Mouse (Mus musculus): ENCODE results near the gene Cntrob. TPM values are rescaled to one million over a fixed set of nuclear protein-coding genes. Genes with fewer than 3 reads are reported as not detected.
A peak's percentile ranks its signal among the peaks of the same experiment; 100 is the strongest.

Cntrob gene
- total and polyA plus RNA-seq, 3 experiments, result 16.5 to 38.3 TPM; not detected in 1

GRCm38 (mm10) chr11:69366157-69366854 is 42.7 kb upstream of the Cntrob start (continued):
- no peak for TF ChIP-seq GABPA (IDR thresholded peaks at IDR 0.05; ENCODE audit: low read depth, low read length)
- TF ChIP-seq RCOR1 (IDR thresholded peaks at IDR 0.05; ENCODE audit: low read depth, low read length), result peak; percentile 88
- no peak for TF ChIP-seq POLR2AphosphoS5 (IDR thresholded peaks at IDR 0.05; ENCODE audit: borderline replicate concordance, low read depth, low read length)
- 0 out of 2 replicates have a peak, but pooled peaks have one; percentile 7 for TF ChIP-seq SMC3 (IDR thresholded peaks at IDR 0.05; ENCODE audit: low read depth, low read length)
- no peak for TF ChIP-seq JUND (IDR thresholded peaks at IDR 0.05; ENCODE audit: low read depth, low read length)
- no peak for TF ChIP-seq TCF12 (IDR thresholded peaks at IDR 0.05; ENCODE audit: low read depth, low read length)
- peak; percentile 15 to 35; a peak in 3 of 4 replicates for TF ChIP-seq EP300 (IDR thresholded peaks at IDR 0.05; ENCODE audit: low read depth in 1 of 2, low read length in 2 of 2)
- peak; percentile 85 for TF ChIP-seq NRF1 (IDR thresholded peaks at IDR 0.05; ENCODE audit: insufficient read depth, low read depth, low read length, poor library complexity, severe bottlenecking)
- no peak for TF ChIP-seq USF2 (IDR thresholded peaks at IDR 0.05; ENCODE audit: borderline replicate concordance in 1 of 2, insufficient read depth in 1 of 2, low read depth in 1 of 2, low read length in 2 of 2)
- peak; percentile 45; the same call in 1 of the 2 replicates for TF ChIP-seq MXI1 (IDR thresholded peaks at IDR 0.05; ENCODE audit: low read depth, low read length)

GRCm38 (mm10) chr11:69365722-69366121 is 42.1 kb upstream of the Cntrob start:
- TF ChIP-seq CHD2 (IDR thresholded peaks at IDR 0.05; ENCODE audit: low read length), result no peak
- no peak for TF ChIP-seq ETS1 (IDR thresholded peaks at IDR 0.05; ENCODE audit: low read depth, low read length)
- TF ChIP-seq POLR2AphosphoS5 (IDR thresholded peaks at IDR 0.05; ENCODE audit: borderline replicate concordance, low read depth, low read length), result no peak
- TF ChIP-seq MYB (IDR thresholded peaks at IDR 0.05; ENCODE audit: low read depth, low read length), result no peak
- TF ChIP-seq TAL1 (IDR thresholded peaks at IDR 0.05; ENCODE audit: low read length), result no peak
- TF ChIP-seq RAD21 (IDR thresholded peaks at IDR 0.05; ENCODE audit: low read depth, low read length), result no peak
- TF ChIP-seq USF2 (IDR thresholded peaks at IDR 0.05; ENCODE audit: borderline replicate concordance in 1 of 2, insufficient read depth in 1 of 2, low read depth in 1 of 2, low read length in 2 of 2), result no peak
- no peak for TF ChIP-seq MXI1 (IDR thresholded peaks at IDR 0.05; ENCODE audit: low read depth, low read length)
- no peak for TF ChIP-seq USF1 (IDR thresholded peaks at IDR 0.05; ENCODE audit: low read depth, low read length)
- Histone ChIP-seq H3K79me2 (ENCODE audit: control insufficient read depth, insufficient read depth, low read length, poor library complexity) (peaks cover 15% of the 10 kb centered on the region), H3K4me3 (ENCODE audit: control insufficient read depth in 1 of 2, insufficient read depth in 1 of 2, low read depth in 2 of 2, low read length in 2 of 2) (no peak overlapping the region; a peak in 1 of 4 replicates), H3K9me3 (replicated peaks; ENCODE audit: insufficient read depth, low read length) (no peaks in the 10 kb centered on the region), H3K36me3 (ENCODE audit: control insufficient read depth in 1 of 2, insufficient read depth in 2 of 2, low read length in 2 of 2) (peaks cover 0 to 8% of the 10 kb centered on the region in 2 experiments; a peak in 2 of 4 replicates), H3K27me3 (ENCODE audit: control insufficient read depth in 1 of 2, insufficient read depth in 2 of 2, low read length in 2 of 2) (no peaks in the 10 kb centered on the region), H3K27ac (ENCODE audit: control insufficient read depth, low read depth, low read length) (no peak overlapping the region), H3K9ac (ENCODE audit: control insufficient read depth, low read depth, low read length, poor library complexity, severe bottlenecking) (peak overlapping the region; percentile 34; the same call in 1 of the 2 replicates), H3K4me1 (ENCODE audit: control insufficient read depth in 1 of 2, insufficient read depth in 2 of 2, low read length in 2 of 2) (peaks cover 8 to 18% of the 10 kb centered on the region in 2 experiments)
- no peak for DNase-seq (ENCODE audit: low read depth, low spot score)

All from MEL (cell line).